16 mouse cellular contexts compared by ENCODE assay signal in the genomic region with DNA sequence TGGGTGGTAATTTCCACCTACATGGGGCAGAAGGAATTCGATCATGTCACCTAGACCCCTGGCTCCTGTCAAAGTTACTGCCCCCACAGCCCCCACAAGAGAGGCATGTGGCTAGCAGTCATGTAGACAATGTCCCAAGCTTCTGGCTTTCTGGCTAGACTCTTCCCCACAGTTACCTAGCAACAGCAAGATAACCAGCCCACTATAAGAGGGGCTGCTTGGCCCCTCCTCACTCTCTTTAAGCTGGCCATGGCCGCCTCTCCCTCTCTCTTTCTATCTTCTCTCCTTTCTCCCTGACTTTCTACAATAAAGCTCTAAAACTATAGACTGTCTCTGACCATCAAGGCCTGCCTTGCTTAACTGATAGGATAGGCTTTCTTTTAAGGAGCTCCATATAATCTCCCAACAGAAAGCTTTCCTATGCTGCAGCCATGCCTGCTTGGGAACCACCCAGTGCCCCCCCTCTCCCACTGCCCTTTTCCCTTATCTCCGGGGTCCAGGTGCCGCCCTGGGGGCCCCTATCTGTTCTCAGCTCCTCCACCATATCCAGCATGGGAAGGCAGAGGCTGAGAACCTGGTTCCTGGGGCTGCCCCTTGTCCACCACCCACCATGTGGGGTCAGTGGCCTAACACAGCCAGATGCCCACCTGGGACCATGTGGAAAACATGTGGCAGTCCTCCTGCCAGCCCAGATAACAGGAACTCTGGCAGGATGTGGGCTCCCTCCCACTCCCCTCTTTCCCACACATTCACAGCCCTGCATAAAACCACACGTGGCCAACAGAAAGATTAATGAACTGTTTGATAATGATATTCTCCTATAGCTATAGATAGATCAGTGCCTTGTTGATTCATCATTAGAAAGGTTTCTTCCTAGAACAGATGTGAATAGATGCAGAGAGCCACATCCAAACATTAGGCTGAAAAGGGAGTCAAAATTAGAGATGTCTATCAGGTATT. TPM values are rescaled to one million over a fixed set of nuclear protein-coding genes. Genes with fewer than 3 reads are reported as not detected.
DNase-seq lines count a peak whose midpoint lies in the region; ATAC-seq and TF ChIP-seq lines count a peak whose summit lies in the region.
"Had no signal": no experiment of that assay in that cellular context is flagged by ENCODE, and none has a peak within 500 bp of the region (broad histone marks: within the 10 kb centered on the region; RNA-seq: fewer than 3 reads in every experiment).

No protein-coding gene starts in this region.

- peak overlapping the region; percentile 75 for H3K4me2 ChIP-seq in liver, embryonic 14.5 days (ENCODE audit: low read depth)
- H3K4me2 ChIP-seq: kidney, embryonic 15.5 days had no signal

- ATAC-seq in common myeloid progenitor, adult 5-6 weeks (replicated peaks; ENCODE audit: low read depth, poor library complexity, severe bottlenecking), result peak; percentile 50
- ATAC-seq in liver, embryonic 14.5 days (ENCODE audit: insufficient read depth), result peak; percentile 98
- ATAC-seq: hindbrain, postnatal 0 days had no signal

- H3K4me1 ChIP-seq in liver, embryonic 14.5 days (replicated peaks; ENCODE audit: control insufficient read depth in 2 of 2, insufficient read depth in 2 of 2, low read length in 1 of 2), result peaks cover 29 to 30% of the 10 kb centered on the region in 2 experiments

- H3K9ac ChIP-seq in liver, embryonic 14.5 days (replicated peaks), result peak overlapping the region; percentile 63
- H3K9ac ChIP-seq: kidney, embryonic 15.5 days had no signal

- 8% methylated on average over 5 of the region's 5 CpGs for WGBS in liver, embryonic 14.5 days (ENCODE audit: insufficient replicate concordance)

- H3K9me3 ChIP-seq in liver, embryonic 14.5 days (ENCODE audit: control insufficient read depth, low read length), result no peaks in the 10 kb centered on the region
- H3K9me3 ChIP-seq: kidney, embryonic 15.5 days had no signal

- H3K4me3 ChIP-seq in liver, embryonic 14.5 days (ENCODE audit: insufficient read depth in 1 of 2, low read depth in 2 of 2, low read length in 2 of 2), result peak overlapping the region in 1 of 2 experiments; percentile 25; a peak in 2 of 4 replicates
- H3K4me3 ChIP-seq: kidney, embryonic 15.5 days; layer of hippocampus, adult 2 months had no signal

- TF ChIP-seq EP300 in liver, embryonic 14.5 days (IDR thresholded peaks at IDR 0.05; ENCODE audit: low read depth), result peak; percentile 94

- no peaks in the 10 kb centered on the region for H3K27me3 ChIP-seq in liver, embryonic 14.5 days (ENCODE audit: control insufficient read depth, insufficient read depth, low read length)
- H3K27me3 ChIP-seq: kidney, embryonic 15.5 days had no signal

- H3K36me3 ChIP-seq in liver, embryonic 14.5 days (replicated peaks; ENCODE audit: control insufficient read depth, insufficient read depth, low read depth), result no peaks in the 10 kb centered on the region
- H3K36me3 ChIP-seq: kidney, embryonic 15.5 days had no signal

- TF ChIP-seq CTCF in liver, embryonic 14.5 days (IDR thresholded peaks at IDR 0.05; ENCODE audit: low read depth), result no peak

- peak overlapping the region; percentile 80 for H3K27ac ChIP-seq in liver, embryonic 14.5 days
- H3K27ac ChIP-seq: hindbrain, postnatal 0 days; kidney, embryonic 15.5 days; layer of hippocampus, adult 2 months had no signal

- peak; percentile 59 for DNase-seq in spleen, adult 12 weeks (ENCODE audit: low spot score)
- no peak for DNase-seq in spleen, adult 18-20 months
- DNase-seq in liver, embryonic 14.5 days (ENCODE audit: low read depth in 3 of 3, low spot score in 3 of 3), result peak; percentile 81 to 85 (median 84)
- DNase-seq in yolk sac, embryonic 10.5 days (ENCODE audit: low spot score), result peak; percentile 32
- no peak for DNase-seq in thymus, postnatal 25 days
- no peak for DNase-seq in kidney, postnatal 4 days
- DNase-seq: cerebellum, postnatal 14 days; gastrocnemius, postnatal 14 days; lung, adult 18-20 months; lung, postnatal 4 days; thymus, postnatal 14 days had no signal

RNA-seq across cellular contexts. Expression of gene Zfp760, which starts 5.0 kb away (rescaled TPM):
- 10.9 and 13.4 TPM in 2 replicates for total RNA-seq in common myeloid progenitor, adult 5-6 weeks (2017)
- polyA plus RNA-seq in liver, embryonic 14.5 days (2012; rRNA removed), result 2.0 and 4.1 TPM in 2 replicates
- polyA plus RNA-seq in liver, embryonic 14.5 days (2014; fragmentation: Nextera tagmentation; extraction: Ambion mirVana), result 4.0 and 4.1 TPM in 2 replicates

RNA-seq across cellular contexts. Expression of gene Gm10226, which starts 10.9 kb away (rescaled TPM):
- 26.4 TPM in 1 of 2 replicates, not detected in the other for total RNA-seq in common myeloid progenitor, adult 5-6 weeks (2017)
- 2.3 TPM in 1 of 2 replicates, not detected in the other for polyA plus RNA-seq in liver, embryonic 14.5 days (2012; rRNA removed)
- polyA plus RNA-seq in liver, embryonic 14.5 days (2014; fragmentation: Nextera tagmentation; extraction: Ambion mirVana), result 5.0 and 6.1 TPM in 2 replicates
- total RNA-seq: adrenal gland, adult 18-20 months; hindbrain, postnatal 0 days had no signal

RNA-seq across cellular contexts. Expression of gene Zfp229, which starts 28.0 kb away (rescaled TPM):
- 5.8 and 8.6 TPM in 2 replicates for total RNA-seq in common myeloid progenitor, adult 5-6 weeks (2017)
- 0.71 and 1.1 TPM in 2 replicates for polyA plus RNA-seq in liver, embryonic 14.5 days (2012; rRNA removed)
- 1.1 and 1.6 TPM in 2 replicates for polyA plus RNA-seq in liver, embryonic 14.5 days (2014; fragmentation: Nextera tagmentation; extraction: Ambion mirVana)

RNA-seq across cellular contexts. Expression of gene Zfp983, which starts 52.1 kb away (rescaled TPM):
- 4.7 and 6.5 TPM in 2 replicates for total RNA-seq in common myeloid progenitor, adult 5-6 weeks (2017)
- 0.38 and 0.78 TPM in 2 replicates for polyA plus RNA-seq in liver, embryonic 14.5 days (2012; rRNA removed)
- polyA plus RNA-seq in liver, embryonic 14.5 days (2014; fragmentation: Nextera tagmentation; extraction: Ambion mirVana), result 1.3 and 1.4 TPM in 2 replicates

Comparison
In these comparisons a context has a peak if more than half of its experiments do, and no peak if none do; other contexts are left out.
1. DNase-seq: peak in spleen, adult 12 weeks (single experiment), liver, embryonic 14.5 days (3 of 3) and yolk sac, embryonic 10.5 days (single experiment); none in spleen, adult 18-20 months (0 of 2), thymus, postnatal 25 days (single experiment) and kidney, postnatal 4 days (0 of 2).